Mouse (Mus musculus): Measurements from ENCODE around the gene Crnkl1.

The Crnkl1 gene

DNA sequence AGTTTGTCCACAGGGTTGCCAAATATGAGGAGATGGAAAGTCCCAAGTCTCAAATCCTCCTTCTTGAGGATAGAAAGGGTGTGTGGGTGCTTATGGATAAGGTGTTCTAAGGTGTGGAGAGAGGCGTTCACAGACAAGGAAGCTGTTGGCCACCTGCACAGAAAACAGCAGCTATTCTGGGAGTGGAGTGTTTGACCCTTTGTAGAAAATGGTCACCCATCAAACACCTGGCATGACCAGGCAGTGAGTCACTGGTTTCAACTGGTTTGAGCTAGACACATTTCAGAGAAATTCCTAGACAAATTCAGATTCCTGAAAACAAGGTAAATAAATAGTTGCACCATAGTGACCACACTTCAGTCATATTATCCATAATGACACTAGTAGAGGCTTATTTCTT, 62.7 kb downstream of the Crnkl1 start:
- DNase-seq, result no peak

DNA sequence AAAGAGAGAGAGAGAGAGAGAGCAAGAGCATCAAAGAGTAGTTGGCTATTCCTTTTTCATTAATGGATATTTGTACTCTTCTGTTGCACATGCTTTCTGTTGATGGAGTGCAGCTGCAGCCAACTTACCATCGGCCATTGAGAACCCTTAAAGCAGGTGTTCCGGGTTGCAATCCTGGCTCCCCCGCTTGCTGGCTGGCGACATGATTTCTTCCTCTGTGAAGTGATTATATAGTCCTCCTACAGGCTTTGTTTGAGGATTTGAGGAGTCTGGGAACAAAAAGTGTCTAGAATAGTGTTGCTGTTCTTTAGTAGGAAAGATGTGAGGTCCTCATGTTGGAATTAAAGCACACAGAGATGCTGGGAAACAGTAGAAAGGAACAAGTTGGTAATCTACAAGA, 63.5 kb downstream of the Crnkl1 start:
- DNase-seq, result no peak
